Mouse (Mus musculus): Measurements from ENCODE around the gene Mmp11. TPM values are rescaled to one million over a fixed set of nuclear protein-coding genes. Genes with fewer than 3 reads are reported as not detected.

Mmp11 gene
- total and polyA plus RNA-seq, 2 experiments from 2014 or later = 12.6 to 29.4 TPM

- peak overlapping the region; percentile 78; the same call in 1 of the 2 replicates for H3K9ac ChIP-seq (replicated peaks; ENCODE audit: low read depth, low read length)
Measured at GRCm38 (mm10) chr10:75936909-75937667, 792 bp upstream of the Mmp11 start.

GRCm38 (mm10) chr10:75934991-75935390 is 1.3 kb downstream of the Mmp11 start:
- Histone ChIP-seq H3K9me3 (replicated peaks; ENCODE audit: control insufficient read depth, low read length) (no peaks in the 10 kb centered on the region), H3K27ac (ENCODE audit: low read depth) (peak overlapping the region; percentile 91; the same call in 1 of the 2 replicates), H3K4me1 (ENCODE audit: control insufficient read depth, insufficient read depth) (peaks cover 31% of the 10 kb centered on the region), H3K9ac (replicated peaks; ENCODE audit: low read depth, low read length) (peak overlapping the region; percentile 78; the same call in 1 of the 2 replicates), H3K36me3 (replicated peaks; ENCODE audit: control insufficient read depth, insufficient read depth, low read length) (no peaks in the 10 kb centered on the region), H3K27me3 (ENCODE audit: control insufficient read depth, insufficient read depth, low read length) (no peaks in the 10 kb centered on the region; the same call in 1 of the 2 replicates), H3K4me3 (ENCODE audit: low read depth, low read length) (no peak overlapping the region), H3K4me2 (ENCODE audit: low read depth, low read length) (peak overlapping the region; percentile 59)
- TF ChIP-seq EP300 (IDR thresholded peaks at IDR 0.05; ENCODE audit: low read depth) = no peak
- TF ChIP-seq CTCF (IDR thresholded peaks at IDR 0.05; ENCODE audit: low read depth) = no peak
- ATAC-seq (ENCODE audit: insufficient read depth, low read depth) (no peak), DNase-seq (ENCODE audit: low spot score) (no peak)
- WGBS = 77% methylated on average over 1 of the region's 1 CpGs

More at GRCm38 (mm10) chr10:75936909-75937667, 792 bp upstream of the Mmp11 start:
- ATAC-seq (ENCODE audit: insufficient read depth, low read depth) (no peak), DNase-seq (ENCODE audit: low spot score) (no peak)
- TF ChIP-seq CTCF (IDR thresholded peaks at IDR 0.05; ENCODE audit: low read depth) (no peak), EP300 (IDR thresholded peaks at IDR 0.05; ENCODE audit: low read depth) (no peak)
- peak overlapping the region; percentile 91 for H3K27ac ChIP-seq (ENCODE audit: low read depth)
- H3K36me3 ChIP-seq (replicated peaks; ENCODE audit: control insufficient read depth, insufficient read depth, low read length) = no peaks in the 10 kb centered on the region
- peak overlapping the region; percentile 59 for H3K4me2 ChIP-seq (ENCODE audit: low read depth, low read length)
- WGBS = 28% methylated on average over 18 of the region's 18 CpGs
- H3K4me3 ChIP-seq (ENCODE audit: low read depth, low read length) = peak overlapping the region; percentile 70
- no peaks in the 10 kb centered on the region for H3K27me3 ChIP-seq (ENCODE audit: control insufficient read depth, insufficient read depth, low read length)
- H3K4me1 ChIP-seq (ENCODE audit: control insufficient read depth, insufficient read depth) = peaks cover 12% of the 10 kb centered on the region
- H3K9me3 ChIP-seq (replicated peaks; ENCODE audit: control insufficient read depth, low read length) = no peaks in the 10 kb centered on the region

GRCm38 (mm10) chr10:75932891-75933290 is 3.4 kb downstream of the Mmp11 start, which contains the start of gene Chchd10:
Gene Chchd10 (plus strand): TSS chr10:75933130.
- peak within 1 kb of the TSS; percentile 60 for H3K4me3 ChIP-seq (ENCODE audit: low read depth, low read length)
- TF ChIP-seq CTCF (IDR thresholded peaks at IDR 0.05; ENCODE audit: low read depth) = no peak
- TF ChIP-seq EP300 (IDR thresholded peaks at IDR 0.05; ENCODE audit: low read depth) = no peak
- no peaks in the 10 kb centered on the region for H3K9me3 ChIP-seq (replicated peaks; ENCODE audit: control insufficient read depth, low read length)
- peak within 1 kb of the TSS; percentile 98 for H3K4me2 ChIP-seq (ENCODE audit: low read depth, low read length)
- H3K27ac ChIP-seq (ENCODE audit: low read depth) = peak within 1 kb of the TSS; percentile 76
- peak within 1 kb of the TSS; percentile 77 for H3K9ac ChIP-seq (replicated peaks; ENCODE audit: low read depth, low read length)
- H3K4me1 ChIP-seq (ENCODE audit: control insufficient read depth, insufficient read depth) = peaks cover 28% of the 10 kb centered on the region
- H3K36me3 ChIP-seq (replicated peaks; ENCODE audit: control insufficient read depth, insufficient read depth, low read length) = 0 out of 2 replicates have a peak, but pooled peaks cover 3% of the 10 kb centered on the region
- WGBS = 50% methylated on average over 6 of the region's 6 CpGs
- DNase-seq (ENCODE audit: low spot score) (no peak), ATAC-seq (ENCODE audit: insufficient read depth, low read depth) (no peak)
- H3K27me3 ChIP-seq (ENCODE audit: control insufficient read depth, insufficient read depth, low read length) = no peaks in the 10 kb centered on the region; the same call in 1 of the 2 replicates

- peaks cover 10% of the 10 kb centered on the region; the same call in 1 of the 2 replicates for H3K36me3 ChIP-seq (replicated peaks; ENCODE audit: control insufficient read depth, insufficient read depth, low read length)
- H3K27me3 ChIP-seq (ENCODE audit: control insufficient read depth, insufficient read depth, low read length) = no peaks in the 10 kb centered on the region; the same call in 1 of the 2 replicates
- H3K4me3 ChIP-seq (ENCODE audit: low read depth, low read length) = peak overlapping the region; percentile 60
- ATAC-seq (ENCODE audit: insufficient read depth, low read depth) = peak; percentile 57
- WGBS = under 1% methylated on average over 44 of the region's 44 CpGs
- peak overlapping the region; percentile 76 for H3K27ac ChIP-seq (ENCODE audit: low read depth)
- peak; percentile 48 for DNase-seq (ENCODE audit: low spot score)
- H3K9me3 ChIP-seq (replicated peaks; ENCODE audit: control insufficient read depth, low read length) = no peaks in the 10 kb centered on the region
- no peak for TF ChIP-seq CTCF (IDR thresholded peaks at IDR 0.05; ENCODE audit: low read depth)
- TF ChIP-seq EP300 (IDR thresholded peaks at IDR 0.05; ENCODE audit: low read depth) = no peak
- peak overlapping the region; percentile 77 for H3K9ac ChIP-seq (replicated peaks; ENCODE audit: low read depth, low read length)
- H3K4me1 ChIP-seq (ENCODE audit: control insufficient read depth, insufficient read depth) = peaks cover 28% of the 10 kb centered on the region
- H3K4me2 ChIP-seq (ENCODE audit: low read depth, low read length) = peak overlapping the region; percentile 98
Measured at GRCm38 (mm10) chr10:75932081-75932678, 4.1 kb downstream of the Mmp11 start.

GRCm38 (mm10) chr10:75931311-75931710 is 5.0 kb downstream of the Mmp11 start:
- 47% methylated on average over 7 of the region's 7 CpGs for WGBS
- TF ChIP-seq CTCF (IDR thresholded peaks at IDR 0.05; ENCODE audit: low read depth) (no peak), EP300 (IDR thresholded peaks at IDR 0.05; ENCODE audit: low read depth) (no peak)

More at GRCm38 (mm10) chr10:75931311-75931710, 5.0 kb downstream of the Mmp11 start:
- H3K9ac ChIP-seq (replicated peaks; ENCODE audit: low read depth, low read length) = no peak overlapping the region
- ATAC-seq (ENCODE audit: insufficient read depth, low read depth) (no peak), DNase-seq (ENCODE audit: low spot score) (no peak)
- no peaks in the 10 kb centered on the region for H3K9me3 ChIP-seq (replicated peaks; ENCODE audit: control insufficient read depth, low read length)
- peak overlapping the region; percentile 98; the same call in 1 of the 2 replicates for H3K4me2 ChIP-seq (ENCODE audit: low read depth, low read length)
- peaks cover 28% of the 10 kb centered on the region for H3K4me1 ChIP-seq (ENCODE audit: control insufficient read depth, insufficient read depth)
- H3K27me3 ChIP-seq (ENCODE audit: control insufficient read depth, insufficient read depth, low read length) = no peaks in the 10 kb centered on the region; the same call in 1 of the 2 replicates
- no peak overlapping the region for H3K27ac ChIP-seq (ENCODE audit: low read depth)
- H3K36me3 ChIP-seq (replicated peaks; ENCODE audit: control insufficient read depth, insufficient read depth, low read length) = peaks cover 17% of the 10 kb centered on the region; the same call in 1 of the 2 replicates
- peak overlapping the region; percentile 60; the same call in 1 of the 2 replicates for H3K4me3 ChIP-seq (ENCODE audit: low read depth, low read length)

All from heart, postnatal 0 days (tissue).